Mouse (Mus musculus) stomach, postnatal 0 days (tissue): ENCODE measurements around the gene Cyp4a31. TPM values are rescaled to one million over a fixed set of nuclear protein-coding genes. Genes with fewer than 3 reads are reported as not detected.
"Not testable (repeated sequence)": the region's sequence is repeated elsewhere in the genome, so short reads cannot be mapped to it uniquely, and the experiment has no call there.

Experiments used
- ATAC-seq: fragments of 200-750 bp; cut with Nextera tagmentation; 2 replicates; pipeline ENCODE4 v1.8.0; 2017; ENCODE audit not compliant: low FRiP score, low TSS enrichment
- DNase-seq: peaks from one replicate; pipeline ENCODE4 v3.0.0-alpha.2; 2016; ENCODE audit warnings: low spot score
- H3K27ac ChIP-seq: fragments of 300-500 bp; sonication (generic); replicated peaks from 2 replicates; pipeline ENCODE4 v1.5.1; 2014; ENCODE audit warnings: mild to moderate bottlenecking, control low read depth
- H3K27me3 ChIP-seq: fragments of 300-500 bp; sonication (generic); 2 replicates; pipeline ENCODE4 v1.6.1; 2014; ENCODE audit warnings: low read length; ENCODE audit not compliant: control insufficient read depth, insufficient read depth
- H3K36me3 ChIP-seq: fragments of 300-500 bp; sonication (generic); 2 replicates; pipeline ENCODE4 v1.6.1; 2014; ENCODE audit warnings: low read length, mixed read lengths; ENCODE audit not compliant: control insufficient read depth, insufficient read depth
- H3K4me1 ChIP-seq: fragments of 300-500 bp; sonication (generic); replicated peaks from 2 replicates; pipeline ENCODE4 v1.6.1; 2014; ENCODE audit warnings: antibody characterized with exemption; ENCODE audit not compliant: control insufficient read depth, insufficient read depth
- H3K4me2 ChIP-seq: fragments of 300-500 bp; sonication (generic); replicated peaks from 2 replicates; pipeline ENCODE4 v1.6.1; 2014; ENCODE audit warnings: low read depth, mild to moderate bottlenecking, control low read depth, moderate library complexity
- H3K4me3 ChIP-seq: fragments of 300-500 bp; sonication (generic); 2 replicates; pipeline ENCODE4 v1.5.1; 2014; ENCODE audit warnings: low read depth, low read length, control low read depth
- H3K9ac ChIP-seq: fragments of 300-500 bp; sonication (generic); 2 replicates; pipeline ENCODE4 v1.6.1; 2014; ENCODE audit warnings: mild to moderate bottlenecking, low read length, control low read depth, mixed read lengths
- H3K9me3 ChIP-seq: fragments of 300-500 bp; sonication (generic); 2 replicates; pipeline ENCODE4 v1.6.1; 2016; ENCODE audit warnings: low read length; ENCODE audit not compliant: control insufficient read depth
- CTCF ChIP-seq: IDR thresholded peaks from 2 replicates; pipeline ENCODE4 v1.5.1; 2016; ENCODE audit warnings: antibody characterized with exemption, low read depth, mild to moderate bottlenecking, moderate library complexity
- EP300 ChIP-seq: optimal IDR thresholded peaks from 2 replicates; pipeline ENCODE3; 2016; ENCODE audit warnings: antibody characterized with exemption
- WGBS: fragments of 180-500 bp; shearing (Covaris S2); extraction: QIAGEN DNeasy Blood & Tissue Kit; methylation state at CpG from one replicate; pipeline ENCODE4 v1.1.7; 2014; 5-methylcytosine and 5-hydroxymethylcytosine counted together
- polyA plus RNA-seq: library from polyadenylated mRNA; unstranded; fragments of >200 nt; fragmentation: Nextera tagmentation; extraction: Ambion mirVana; gene quantifications from 2 replicates; pipeline ENCODE4 v1.2.1, GENCODE M21; 2015

The Cyp4a31 gene
- polyA plus RNA-seq, 1 experiment from 2014 or later: 0.08 TPM

DNA sequence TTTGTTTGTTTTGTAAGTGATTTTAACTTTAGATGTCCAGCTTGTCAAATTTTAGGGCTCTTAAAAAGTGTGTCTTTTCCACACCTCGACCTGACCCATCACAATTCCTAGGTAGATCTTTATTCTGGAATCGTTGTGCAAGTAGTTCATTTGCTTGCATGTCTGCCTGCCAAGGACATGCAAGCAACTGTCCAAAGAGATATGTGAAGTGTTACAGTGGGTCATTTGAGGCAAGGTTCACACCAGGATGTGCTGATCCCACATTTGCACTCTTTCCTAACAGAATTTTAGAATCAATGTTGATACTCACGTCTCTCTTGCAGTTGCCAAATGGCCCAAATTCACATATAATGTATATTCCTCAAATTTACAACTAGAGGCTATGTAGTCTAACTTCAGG lies 11.8 kb downstream of the Cyp4a31 start:
- TF ChIP-seq CTCF (no peak), EP300 (no peak)
- Histone ChIP-seq H3K27ac (no peak overlapping the region), H3K4me3 (no peak overlapping the region), H3K36me3 (no peaks in the 10 kb centered on the region), H3K9ac (no peak overlapping the region), H3K4me2 (no peak overlapping the region), H3K9me3 (no peaks in the 10 kb centered on the region), H3K4me1 (no peaks in the 10 kb centered on the region), H3K27me3 (no peaks in the 10 kb centered on the region)
- ATAC-seq (no peak), DNase-seq (no peak)
- WGBS: 69% methylated on average over 3 of the region's 3 CpGs

DNA sequence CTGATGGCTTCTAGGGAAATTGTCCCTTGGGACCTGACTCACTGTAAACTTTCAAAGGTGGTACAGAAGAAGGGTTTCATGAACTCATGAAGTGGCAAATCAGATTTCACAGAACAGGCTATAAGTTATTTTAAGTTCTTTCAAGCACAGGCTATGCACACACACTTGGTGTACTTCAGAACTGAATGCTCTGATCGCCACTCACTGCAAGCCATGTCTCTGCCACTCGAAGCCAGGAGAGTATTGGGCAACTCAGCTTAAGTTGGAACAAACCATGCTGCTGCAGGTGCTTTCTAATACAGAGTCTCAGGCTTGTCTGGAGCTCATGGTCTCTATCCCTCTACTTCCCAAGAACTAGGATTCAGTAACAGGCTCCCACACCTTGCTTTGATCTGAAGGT lies 12.3 kb downstream of the Cyp4a31 start:
- Histone ChIP-seq H3K9me3 (no peaks in the 10 kb centered on the region), H3K9ac (no peak overlapping the region), H3K27ac (no peak overlapping the region), H3K36me3 (no peaks in the 10 kb centered on the region), H3K27me3 (no peaks in the 10 kb centered on the region), H3K4me1 (no peaks in the 10 kb centered on the region), H3K4me2 (no peak overlapping the region), H3K4me3 (no peak overlapping the region)
- ATAC-seq (no peak), DNase-seq (no peak)
- 69% methylated on average over 2 of the region's 2 CpGs for WGBS
- TF ChIP-seq EP300 (no peak), CTCF (no peak)

DNA sequence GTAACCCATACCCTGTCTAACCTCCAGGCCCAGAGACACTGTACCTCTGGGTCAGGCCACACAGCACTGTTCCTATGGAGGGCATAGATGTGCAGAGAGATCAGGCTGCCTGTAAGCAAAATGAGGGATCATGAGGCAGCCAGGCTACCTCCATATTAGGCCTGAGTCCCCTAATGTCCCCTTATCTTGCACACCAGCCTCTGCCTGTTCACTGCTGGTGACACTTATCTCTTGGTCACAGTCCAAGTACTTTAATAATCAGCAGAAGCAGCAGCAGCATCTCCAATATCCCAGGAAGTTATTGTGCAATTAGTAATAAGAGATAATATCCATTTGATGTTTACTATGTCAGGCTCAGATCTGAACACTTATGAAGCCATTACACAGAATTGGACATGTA lies 19.6 kb downstream of the Cyp4a31 start:
- Histone ChIP-seq H3K4me2 (no peak overlapping the region), H3K36me3 (no peaks in the 10 kb centered on the region), H3K4me1 (no peaks in the 10 kb centered on the region), H3K9me3 (no peaks in the 10 kb centered on the region), H3K9ac (no peak overlapping the region), H3K4me3 (no peak overlapping the region), H3K27me3 (no peaks in the 10 kb centered on the region), H3K27ac (no peak overlapping the region)
- DNase-seq: no peak
- no peak for TF ChIP-seq EP300
- no peak for TF ChIP-seq CTCF
- no peak for ATAC-seq

DNA sequence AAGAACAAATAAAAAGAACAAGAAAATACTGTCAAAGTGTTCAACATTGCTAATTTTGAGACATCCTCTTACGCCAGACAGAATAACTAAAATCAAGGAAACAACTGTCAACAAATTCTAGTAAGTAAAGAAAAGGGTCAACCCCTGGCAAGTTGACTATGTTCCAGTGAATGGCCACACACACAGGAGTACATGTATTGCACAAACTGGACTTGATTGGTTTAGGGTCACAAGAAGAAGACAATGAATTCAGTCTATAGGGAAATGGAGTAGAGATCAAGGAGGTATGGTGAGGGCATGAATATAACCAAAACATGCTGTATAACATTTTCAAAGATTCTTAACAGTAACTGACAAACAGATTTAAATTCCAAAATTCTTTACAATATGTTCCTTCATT lies 32.9 kb downstream of the Cyp4a31 start:
- no peaks in the 10 kb centered on the region for H3K27me3 ChIP-seq
- H3K36me3 ChIP-seq: no peaks in the 10 kb centered on the region
- H3K9ac ChIP-seq: no peak overlapping the region
- no peaks in the 10 kb centered on the region for H3K4me1 ChIP-seq
- ATAC-seq (no peak), DNase-seq (no peak)
- whole genome bisulfite sequencing: 88% methylated on average over 1 of the region's 1 CpGs
- no peak overlapping the region for H3K4me2 ChIP-seq
- TF ChIP-seq EP300 (no peak), CTCF (no peak)
- no peak overlapping the region for H3K27ac ChIP-seq
- no peak overlapping the region for H3K4me3 ChIP-seq
- no peaks in the 10 kb centered on the region for H3K9me3 ChIP-seq

- 51% methylated on average over 2 of the region's 2 CpGs for WGBS
- H3K36me3 ChIP-seq: no peaks in the 10 kb centered on the region
- no peak overlapping the region for H3K4me2 ChIP-seq
- no peak overlapping the region for H3K9ac ChIP-seq
- no peaks in the 10 kb centered on the region for H3K4me1 ChIP-seq
- H3K27ac ChIP-seq: no peak overlapping the region
- no peak overlapping the region for H3K4me3 ChIP-seq
- no peak for ATAC-seq
- H3K27me3 ChIP-seq: no peaks in the 10 kb centered on the region
- H3K9me3 ChIP-seq: no peaks in the 10 kb centered on the region
- TF ChIP-seq EP300 (no peak), CTCF (no peak)
- no peak for DNase-seq
Observed at GRCm38 (mm10) chr4:115596824-115597336, 33.4 kb downstream of the Cyp4a31 start.

GRCm38 (mm10) chr4:115600611-115601010 lies 37.2 kb downstream of the Cyp4a31 start, which contains the start of gene Cyp4a32:
Gene Cyp4a32, plus strand, starts transcription at chr4:115600969.
- H3K9me3 ChIP-seq, H3K4me3 ChIP-seq, DNase-seq, H3K36me3 ChIP-seq, ATAC-seq, H3K27me3 ChIP-seq, H3K4me2 ChIP-seq, H3K9ac ChIP-seq, H3K27ac ChIP-seq, H3K4me1 ChIP-seq: not testable (repeated sequence)
- WGBS: 81% methylated on average over 8 of the region's 8 CpGs
